32 mouse cellular contexts compared by ENCODE assay signal in the genomic region with DNA sequence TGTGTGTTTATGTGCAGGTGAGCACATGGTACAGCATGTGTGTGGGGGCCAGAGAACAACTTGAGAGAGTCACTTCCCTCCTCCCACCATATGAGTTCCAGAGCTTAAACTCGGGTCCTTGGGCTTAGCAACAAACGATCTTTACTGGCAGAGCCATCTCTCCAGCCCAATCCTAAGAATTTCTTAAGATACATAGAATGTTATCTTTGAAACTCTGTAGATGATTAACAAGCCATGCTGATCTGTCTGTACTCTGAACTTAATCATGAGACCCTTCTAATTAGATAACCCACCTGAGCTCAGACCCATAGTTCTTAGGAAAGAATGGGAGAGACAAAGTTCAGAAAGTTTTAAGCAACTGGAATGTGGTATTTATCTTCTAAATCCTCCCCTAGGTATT. TPM values are rescaled to one million over a fixed set of nuclear protein-coding genes. Genes with fewer than 3 reads are reported as not detected.
"Had no signal": no experiment of that assay in that cellular context is flagged by ENCODE, and none has a peak within 500 bp of the region (broad histone marks: within the 10 kb centered on the region; RNA-seq: fewer than 3 reads in every experiment).

No protein-coding gene starts in this region.

- H3K4me2 ChIP-seq: limb, embryonic 12.5 days; limb, embryonic 13.5 days; limb, embryonic 15.5 days; liver, embryonic 11.5 days; liver, embryonic 12.5 days; liver, embryonic 13.5 days; liver, embryonic 15.5 days; lung, embryonic 14.5 days; lung, embryonic 15.5 days; midbrain, embryonic 11.5 days; midbrain, embryonic 12.5 days; midbrain, embryonic 13.5 days; midbrain, embryonic 15.5 days had no signal

- H3K27ac ChIP-seq: limb, embryonic 10.5 days; limb, embryonic 12.5 days; limb, embryonic 13.5 days; limb, embryonic 15.5 days; liver, embryonic 12.5 days; liver, embryonic 13.5 days; liver, embryonic 14.5 days; liver, embryonic 15.5 days; lung, embryonic 15.5 days; macrophage; midbrain, embryonic 10.5 days; midbrain, embryonic 12.5 days; midbrain, embryonic 13.5 days; midbrain, embryonic 15.5 days had no signal

- H3K9me3 ChIP-seq: limb, embryonic 10.5 days; limb, embryonic 12.5 days; limb, embryonic 13.5 days; limb, embryonic 15.5 days; liver, embryonic 12.5 days; liver, embryonic 13.5 days; liver, embryonic 15.5 days; lung, embryonic 15.5 days; midbrain, embryonic 10.5 days; midbrain, embryonic 12.5 days; midbrain, embryonic 13.5 days; midbrain, embryonic 15.5 days had no signal

- H3K4me1 ChIP-seq: limb, embryonic 10.5 days; limb, embryonic 12.5 days; limb, embryonic 13.5 days; limb, embryonic 15.5 days; liver, embryonic 12.5 days; liver, embryonic 13.5 days; liver, embryonic 15.5 days; lung, embryonic 15.5 days; megakaryocyte, embryonic 14.5 days; midbrain, embryonic 10.5 days; midbrain, embryonic 12.5 days; midbrain, embryonic 13.5 days; midbrain, embryonic 15.5 days had no signal

- ATAC-seq: liver, embryonic 12.5 days; liver, postnatal 0 days; lung, postnatal 0 days; midbrain, embryonic 13.5 days; midbrain, embryonic 15.5 days; midbrain, embryonic 16.5 days had no signal

- DNase-seq: left cerebral cortex, postnatal 4 days; liver; liver, embryonic 13.5 days; liver, postnatal 0 days; lung, adult 18-20 months; lung, adult 2 months; lung, embryonic 14.5 days; lung, postnatal 10 days; lung, postnatal 14 days; lung, postnatal 36 days; lung, postnatal 4 days; midbrain, embryonic 14.5 days had no signal

- H3K4me3 ChIP-seq: limb, embryonic 10.5 days; limb, embryonic 12.5 days; limb, embryonic 13.5 days; limb, embryonic 15.5 days; liver, embryonic 12.5 days; liver, embryonic 13.5 days; liver, embryonic 15.5 days; lung, embryonic 15.5 days; megakaryocyte, embryonic 14.5 days; midbrain, embryonic 10.5 days; midbrain, embryonic 12.5 days; midbrain, embryonic 13.5 days; midbrain, embryonic 15.5 days; myocyte had no signal

- H3K9ac ChIP-seq: limb, embryonic 12.5 days; limb, embryonic 13.5 days; limb, embryonic 15.5 days; liver, embryonic 12.5 days; liver, embryonic 13.5 days; liver, embryonic 14.5 days; liver, embryonic 15.5 days; liver, postnatal 0 days; lung, embryonic 14.5 days; lung, embryonic 15.5 days; midbrain, embryonic 12.5 days; midbrain, embryonic 13.5 days; midbrain, embryonic 15.5 days had no signal

- H3K36me3 ChIP-seq: limb, embryonic 10.5 days; limb, embryonic 13.5 days; limb, embryonic 15.5 days; liver, embryonic 12.5 days; liver, embryonic 13.5 days; liver, embryonic 15.5 days; lung, embryonic 15.5 days; midbrain, embryonic 10.5 days; midbrain, embryonic 12.5 days; midbrain, embryonic 13.5 days; midbrain, embryonic 15.5 days had no signal

- H3K27me3 ChIP-seq: limb, embryonic 12.5 days; limb, embryonic 13.5 days; limb, embryonic 15.5 days; liver, embryonic 12.5 days; liver, embryonic 13.5 days; liver, embryonic 15.5 days; lung, embryonic 15.5 days; midbrain, embryonic 12.5 days; midbrain, embryonic 13.5 days; midbrain, embryonic 15.5 days had no signal

RNA-seq across cellular contexts. Expression of gene Smarca1, which starts 59.3 kb away (rescaled TPM):
- polyA plus RNA-seq: liver, adult 2 months; macrophage; myocyte had no signal
